Mouse (Mus musculus): ENCODE measurements at regions not wholly inside any gene's neighbourhood (a gene's known extent, or its start where the extent isn't known, plus 50 kb on each side); places are given as distances from the start of the nearest gene placed in this dataset.

GRCm38 (mm10) chr13:15877606-15878005 is 134.0 kb upstream of the Inhba start:
- H3K27me3 ChIP-seq = no peaks in the 10 kb centered on the region
- H3K27ac ChIP-seq = no peak overlapping the region
- no peak for ATAC-seq (ENCODE audit: low FRiP score)
- H3K4me3 ChIP-seq (replicated peaks) = no peak overlapping the region
- H3K36me3 ChIP-seq (replicated peaks) = no peaks in the 10 kb centered on the region
- 84% methylated on average over 2 of the region's 2 CpGs for WGBS
- H3K4me1 ChIP-seq = no peaks in the 10 kb centered on the region
- no peak overlapping the region for H3K4me2 ChIP-seq
- no peak overlapping the region for H3K9ac ChIP-seq
- no peaks in the 10 kb centered on the region for H3K9me3 ChIP-seq

GRCm38 (mm10) chr13:15879576-15879975 is 132.1 kb upstream of the Inhba start:
- H3K36me3 ChIP-seq (replicated peaks) = no peaks in the 10 kb centered on the region
- no peaks in the 10 kb centered on the region for H3K4me1 ChIP-seq

GRCm38 (mm10) chr13:15890794-15891193 is 120.9 kb upstream of the Inhba start:
- no peaks in the 10 kb centered on the region for H3K4me1 ChIP-seq
- no peaks in the 10 kb centered on the region for H3K9me3 ChIP-seq
- no peaks in the 10 kb centered on the region for H3K27me3 ChIP-seq
- H3K4me3 ChIP-seq (replicated peaks) = no peak overlapping the region
- H3K27ac ChIP-seq = no peak overlapping the region
- no peak for ATAC-seq (ENCODE audit: low FRiP score)
- H3K4me2 ChIP-seq = no peak overlapping the region
- 86% methylated on average over 3 of the region's 3 CpGs for WGBS
- H3K36me3 ChIP-seq (replicated peaks) = no peaks in the 10 kb centered on the region
- no peak overlapping the region for H3K9ac ChIP-seq

More at GRCm38 (mm10) chr13:15879576-15879975, 132.1 kb upstream of the Inhba start:
- Histone ChIP-seq H3K27me3 (no peaks in the 10 kb centered on the region), H3K4me2 (no peak overlapping the region), H3K27ac (no peak overlapping the region), H3K4me3 (replicated peaks) (no peak overlapping the region), H3K9ac (no peak overlapping the region), H3K9me3 (no peaks in the 10 kb centered on the region)
- ATAC-seq (ENCODE audit: low FRiP score) = no peak

GRCm38 (mm10) chr13:15891403-15891802 is 120.2 kb upstream of the Inhba start:
- Histone ChIP-seq H3K36me3 (replicated peaks) (no peaks in the 10 kb centered on the region), H3K4me1 (no peaks in the 10 kb centered on the region), H3K27ac (no peak overlapping the region), H3K9me3 (no peaks in the 10 kb centered on the region), H3K4me3 (replicated peaks) (no peak overlapping the region), H3K9ac (no peak overlapping the region), H3K27me3 (no peaks in the 10 kb centered on the region), H3K4me2 (no peak overlapping the region)
- no peak for ATAC-seq (ENCODE audit: low FRiP score)

GRCm38 (mm10) chr13:15898201-15898600 is 113.5 kb upstream of the Inhba start:
- Histone ChIP-seq H3K4me2 (no peak overlapping the region), H3K4me1 (no peaks in the 10 kb centered on the region; the same call in 1 of the 2 replicates), H3K27ac (no peak overlapping the region), H3K9ac (no peak overlapping the region), H3K36me3 (replicated peaks) (no peaks in the 10 kb centered on the region), H3K27me3 (no peaks in the 10 kb centered on the region), H3K4me3 (replicated peaks) (no peak overlapping the region), H3K9me3 (no peaks in the 10 kb centered on the region)
- ATAC-seq (ENCODE audit: low FRiP score) = no peak
- 88% methylated on average over 1 of the region's 1 CpGs for WGBS

GRCm38 (mm10) chr13:15901710-15902675 is 109.7 kb upstream of the Inhba start:
- WGBS = 48% methylated on average over 7 of the region's 7 CpGs
- Histone ChIP-seq H3K9ac (no peak overlapping the region), H3K4me1 (no peaks in the 10 kb centered on the region; the same call in 1 of the 2 replicates), H3K9me3 (no peaks in the 10 kb centered on the region), H3K4me2 (no peak overlapping the region), H3K4me3 (replicated peaks) (no peak overlapping the region), H3K27ac (no peak overlapping the region), H3K36me3 (replicated peaks) (no peaks in the 10 kb centered on the region), H3K27me3 (no peaks in the 10 kb centered on the region)
- no peak for ATAC-seq (ENCODE audit: low FRiP score)

- no peaks in the 10 kb centered on the region for H3K36me3 ChIP-seq (replicated peaks)
- 72% methylated on average over 1 of the region's 1 CpGs for WGBS
- H3K9me3 ChIP-seq = no peaks in the 10 kb centered on the region
- H3K4me3 ChIP-seq (replicated peaks) = no peak overlapping the region
- no peak overlapping the region for H3K27ac ChIP-seq
- no peak for ATAC-seq (ENCODE audit: low FRiP score)
- no peak overlapping the region for H3K9ac ChIP-seq
- H3K27me3 ChIP-seq = no peaks in the 10 kb centered on the region
- H3K4me1 ChIP-seq = no peaks in the 10 kb centered on the region
- no peak overlapping the region for H3K4me2 ChIP-seq
Observed at GRCm38 (mm10) chr13:15907806-15908205, 103.8 kb upstream of the Inhba start.

GRCm38 (mm10) chr13:15910578-15910977 is 101.1 kb upstream of the Inhba start:
- Histone ChIP-seq H3K9me3 (no peaks in the 10 kb centered on the region), H3K4me3 (replicated peaks) (no peak overlapping the region), H3K4me1 (no peaks in the 10 kb centered on the region), H3K27me3 (no peaks in the 10 kb centered on the region), H3K36me3 (replicated peaks) (no peaks in the 10 kb centered on the region), H3K27ac (no peak overlapping the region), H3K4me2 (no peak overlapping the region), H3K9ac (no peak overlapping the region)
- ATAC-seq (ENCODE audit: low FRiP score) = no peak
- 84% methylated on average over 2 of the region's 2 CpGs for whole genome bisulfite sequencing

GRCm38 (mm10) chr13:15911263-15911662 is 100.4 kb upstream of the Inhba start:
- no peak overlapping the region for H3K4me3 ChIP-seq (replicated peaks)
- no peak for ATAC-seq (ENCODE audit: low FRiP score)
- no peaks in the 10 kb centered on the region for H3K27me3 ChIP-seq
- no peak overlapping the region for H3K9ac ChIP-seq
- no peaks in the 10 kb centered on the region for H3K9me3 ChIP-seq
- H3K4me1 ChIP-seq = no peaks in the 10 kb centered on the region
- no peak overlapping the region for H3K4me2 ChIP-seq
- 96% methylated on average over 1 of the region's 1 CpGs for WGBS
- no peak overlapping the region for H3K27ac ChIP-seq
- H3K36me3 ChIP-seq (replicated peaks) = no peaks in the 10 kb centered on the region

GRCm38 (mm10) chr13:15914270-15914669 is 97.4 kb upstream of the Inhba start:
- no peaks in the 10 kb centered on the region for H3K36me3 ChIP-seq (replicated peaks)
- H3K9ac ChIP-seq = no peak overlapping the region
- H3K27ac ChIP-seq = no peak overlapping the region
- 84% methylated on average over 1 of the region's 1 CpGs for WGBS
- no peak overlapping the region for H3K4me3 ChIP-seq (replicated peaks)
- H3K9me3 ChIP-seq = no peaks in the 10 kb centered on the region
- H3K4me2 ChIP-seq = no peak overlapping the region
- no peaks in the 10 kb centered on the region for H3K4me1 ChIP-seq
- no peaks in the 10 kb centered on the region for H3K27me3 ChIP-seq
- ATAC-seq (ENCODE audit: low FRiP score) = no peak

GRCm38 (mm10) chr13:15929890-15930289 is 81.8 kb upstream of the Inhba start:
- Histone ChIP-seq H3K36me3 (replicated peaks) (no peaks in the 10 kb centered on the region), H3K4me1 (no peaks in the 10 kb centered on the region), H3K9ac (no peak overlapping the region), H3K27me3 (no peaks in the 10 kb centered on the region), H3K4me3 (replicated peaks) (no peak overlapping the region), H3K9me3 (no peaks in the 10 kb centered on the region), H3K27ac (no peak overlapping the region), H3K4me2 (no peak overlapping the region)
- no peak for ATAC-seq (ENCODE audit: low FRiP score)
- 89% methylated on average over 3 of the region's 3 CpGs for WGBS

GRCm38 (mm10) chr13:15931553-15932162 is 80.0 kb upstream of the Inhba start:
- Histone ChIP-seq H3K9me3 (no peaks in the 10 kb centered on the region), H3K4me2 (no peak overlapping the region), H3K4me1 (no peaks in the 10 kb centered on the region), H3K36me3 (replicated peaks) (no peaks in the 10 kb centered on the region), H3K27ac (no peak overlapping the region), H3K9ac (no peak overlapping the region), H3K4me3 (replicated peaks) (no peak overlapping the region), H3K27me3 (no peaks in the 10 kb centered on the region)
- ATAC-seq (ENCODE audit: low FRiP score) = peak; percentile 14; the same call in 1 of the 2 replicates
- WGBS = 28% methylated on average over 5 of the region's 5 CpGs

GRCm38 (mm10) chr13:15935689-15936088 is 76.0 kb upstream of the Inhba start:
- Histone ChIP-seq H3K9ac (no peak overlapping the region), H3K27me3 (no peaks in the 10 kb centered on the region), H3K4me1 (no peaks in the 10 kb centered on the region), H3K36me3 (replicated peaks) (no peaks in the 10 kb centered on the region), H3K9me3 (no peaks in the 10 kb centered on the region), H3K4me2 (no peak overlapping the region), H3K27ac (no peak overlapping the region), H3K4me3 (replicated peaks) (no peak overlapping the region)
- no peak for ATAC-seq (ENCODE audit: low FRiP score)
- WGBS = 83% methylated on average over 1 of the region's 1 CpGs
